Mouse (Mus musculus) stomach, postnatal 0 days (tissue): ENCODE data around the gene Uhrf1bp1.

ENCODE experiments used
- CTCF ChIP-seq: IDR thresholded peaks from 2 replicates; pipeline ENCODE4 v1.5.1; 2016; ENCODE audit warnings: antibody characterized with exemption, low read depth, mild to moderate bottlenecking, moderate library complexity
- EP300 ChIP-seq: optimal IDR thresholded peaks from 2 replicates; pipeline ENCODE3; 2016; ENCODE audit warnings: antibody characterized with exemption

DNA sequence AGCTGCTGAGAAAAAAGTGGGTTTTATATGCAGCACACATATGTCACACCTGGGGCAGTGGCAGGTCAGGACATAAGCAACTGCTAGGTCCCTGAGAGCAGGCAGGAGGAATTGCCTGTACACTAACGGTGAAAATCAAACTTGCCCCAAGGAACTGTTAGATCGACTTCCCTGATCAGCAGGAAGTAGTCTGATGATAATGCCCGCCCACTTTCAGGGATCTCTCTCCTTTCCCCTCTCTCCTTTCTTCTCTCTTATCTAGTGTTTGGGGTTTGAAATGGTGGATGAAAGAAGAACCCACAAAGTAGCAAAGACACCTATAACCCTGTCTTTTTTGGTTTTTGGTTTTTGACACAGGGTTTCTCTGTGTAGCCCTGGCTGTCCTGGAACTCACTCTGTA, 30.7 kb upstream of the Uhrf1bp1 start:
- no peak for TF ChIP-seq CTCF
- no peak for TF ChIP-seq EP300
